In the genomic region with DNA sequence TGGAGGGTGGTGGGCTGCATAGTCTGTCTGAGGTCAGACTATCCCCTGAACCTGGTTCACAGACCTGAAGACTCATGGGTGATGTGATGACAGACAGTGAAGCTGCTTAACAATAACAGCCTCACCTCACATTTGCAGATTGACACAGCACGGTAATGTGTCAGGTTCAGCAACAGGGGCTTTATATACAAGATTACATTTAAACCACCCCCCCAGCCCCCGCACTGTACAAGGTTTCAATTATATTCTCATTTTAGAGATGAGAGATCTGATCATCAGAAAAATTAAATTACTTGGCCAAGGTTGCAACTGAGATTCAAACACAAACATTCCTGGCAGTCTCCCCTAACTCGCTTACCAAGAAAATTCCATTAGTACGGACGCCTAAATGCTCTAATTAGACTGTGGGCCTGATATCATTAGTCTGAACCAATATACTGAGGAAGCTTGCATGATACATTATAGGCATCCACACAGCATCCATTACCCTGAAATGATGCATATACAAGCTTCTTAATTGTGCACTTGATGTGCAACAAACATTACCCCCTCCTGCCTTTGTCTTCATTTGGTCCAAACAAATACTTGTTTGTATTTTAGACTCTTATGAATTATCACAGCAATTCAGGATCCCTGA, we compare ENCODE assay signal across 22 mouse cellular contexts.
"Had no signal": no experiment of that assay in that cellular context is flagged by ENCODE, and none has a peak within 500 bp of the region (broad histone marks: within the 10 kb centered on the region; RNA-seq: fewer than 3 reads in every experiment).

No protein-coding gene starts in this region.

- H3K9me3 ChIP-seq: limb, embryonic 10.5 days; limb, embryonic 13.5 days; liver, embryonic 12.5 days; liver, embryonic 15.5 days; lung, embryonic 15.5 days; midbrain, embryonic 10.5 days; midbrain, embryonic 13.5 days; stomach, embryonic 15.5 days had no signal

- H3K36me3 ChIP-seq: limb, embryonic 10.5 days; limb, embryonic 13.5 days; liver, embryonic 12.5 days; liver, embryonic 15.5 days; lung, embryonic 15.5 days; midbrain, embryonic 10.5 days; midbrain, embryonic 13.5 days; stomach, embryonic 15.5 days had no signal

- H3K9ac ChIP-seq: limb, embryonic 13.5 days; liver, embryonic 12.5 days; liver, embryonic 15.5 days; lung, embryonic 15.5 days; midbrain, embryonic 13.5 days; stomach, embryonic 15.5 days had no signal

- H3K27me3 ChIP-seq: limb, embryonic 13.5 days; liver, embryonic 12.5 days; liver, embryonic 15.5 days; lung, embryonic 15.5 days; megakaryocyte, embryonic 14.5 days; midbrain, embryonic 13.5 days; stomach, embryonic 15.5 days had no signal

- H3K4me1 ChIP-seq: limb, embryonic 13.5 days; liver, embryonic 12.5 days; liver, embryonic 15.5 days; lung, embryonic 15.5 days; megakaryocyte, embryonic 14.5 days; midbrain, embryonic 13.5 days; stomach, embryonic 15.5 days had no signal

- H3K27ac ChIP-seq: kidney, postnatal 0 days; layer of hippocampus, adult 2 months; limb, embryonic 10.5 days; limb, embryonic 13.5 days; liver, embryonic 12.5 days; liver, embryonic 15.5 days; lung, embryonic 15.5 days; midbrain, embryonic 10.5 days; midbrain, embryonic 13.5 days; stomach, embryonic 15.5 days had no signal

- ATAC-seq: liver, embryonic 12.5 days; midbrain, embryonic 13.5 days had no signal

- H3K4me3 ChIP-seq: layer of hippocampus, adult 2 months; limb, embryonic 10.5 days; limb, embryonic 13.5 days; liver, embryonic 12.5 days; liver, embryonic 15.5 days; lung, embryonic 15.5 days; megakaryocyte, embryonic 14.5 days; midbrain, embryonic 10.5 days; midbrain, embryonic 13.5 days; stomach, embryonic 15.5 days had no signal

- DNase-seq: kidney, adult 2 months; kidney, postnatal 25 days; layer of hippocampus, adult 9-11 months; liver; lung, adult 18-20 months; lung, postnatal 10 days; lung, postnatal 36 days; right cerebral cortex, adult 18-20 months; right cerebral cortex, postnatal 25 days; spleen, adult 18-20 months; thymus, postnatal 25 days had no signal

- H3K4me2 ChIP-seq: limb, embryonic 13.5 days; liver, embryonic 12.5 days; liver, embryonic 15.5 days; lung, embryonic 15.5 days; midbrain, embryonic 13.5 days; stomach, embryonic 15.5 days had no signal
